Mouse (Mus musculus) cerebellum, adult 2 months (tissue): ENCODE measurements at regions not wholly inside any gene's neighbourhood (a gene's known extent, or its start where the extent isn't known, plus 50 kb on each side); places are given as distances from the start of the nearest gene placed in this dataset.

Experiments used
- CTCF ChIP-seq: fragments of 200-500 bp; IDR thresholded peaks from 2 replicates; pipeline ENCODE4 v1.5.1; 2011; ENCODE audit warnings: low read depth, mild to moderate bottlenecking, control low read depth, low read length, moderate library complexity, borderline replicate concordance; ENCODE audit not compliant: insufficient read depth
- POLR2A ChIP-seq: fragments of 200-500 bp; IDR thresholded peaks from 2 replicates; pipeline ENCODE4 v1.6.1; 2011; ENCODE audit warnings: low read length, control low read depth, borderline replicate concordance; ENCODE audit not compliant: insufficient read depth

- TF ChIP-seq POLR2A (no peak), CTCF (no peak)
Measured at GRCm38 (mm10) chr12:109993410-109993809, 285.5 kb upstream of the Dio3 start.
